Mouse (Mus musculus) neural tube, embryonic 15.5 days (tissue): ENCODE measurements around the gene Tmem189. TPM values are rescaled to one million over a fixed set of nuclear protein-coding genes. Genes with fewer than 3 reads are reported as not detected.
A peak's percentile ranks its signal among the peaks of the same experiment; 100 is the strongest.

Experiments used
- ATAC-seq: fragments of 200-750 bp; cut with Nextera tagmentation; 2 replicates; pipeline ENCODE4 v1.8.0; 2017; ENCODE audit warnings: mild to moderate bottlenecking, moderate TSS enrichment, moderate library complexity; ENCODE audit not compliant: low FRiP score
- H3K27ac ChIP-seq: fragments of 300-500 bp; sonication (generic); replicated peaks from 2 replicates; pipeline ENCODE4 v1.5.1; 2015; ENCODE audit warnings: mild to moderate bottlenecking, inconsistent platforms
- H3K27me3 ChIP-seq: fragments of 300-500 bp; sonication (generic); replicated peaks from 2 replicates; pipeline ENCODE4 v1.6.1; 2015; ENCODE audit warnings: inconsistent platforms
- H3K36me3 ChIP-seq: fragments of 300-500 bp; sonication (generic); 2 replicates; pipeline ENCODE4 v1.6.1; 2015; ENCODE audit warnings: inconsistent platforms
- H3K4me1 ChIP-seq: fragments of 300-500 bp; sonication (generic); 2 replicates; pipeline ENCODE4 v1.6.1; 2015; ENCODE audit warnings: inconsistent platforms
- H3K4me2 ChIP-seq: fragments of 300-500 bp; sonication (generic); 2 replicates; pipeline ENCODE4 v1.6.1; 2015; ENCODE audit warnings: inconsistent platforms, mild to moderate bottlenecking, moderate library complexity
- H3K4me3 ChIP-seq: fragments of 300-500 bp; sonication (generic); replicated peaks from 2 replicates; pipeline ENCODE4 v1.5.1; 2015; ENCODE audit warnings: mild to moderate bottlenecking, inconsistent platforms
- H3K9ac ChIP-seq: fragments of 300-500 bp; sonication (generic); replicated peaks from 2 replicates; pipeline ENCODE4 v1.6.1; 2015; ENCODE audit warnings: mild to moderate bottlenecking, inconsistent platforms
- H3K9me3 ChIP-seq: fragments of 300-500 bp; sonication (generic); replicated peaks from 2 replicates; pipeline ENCODE4 v1.6.1; 2016; ENCODE audit warnings: inconsistent platforms
- WGBS: fragments of 180-500 bp; shearing (Covaris S2); methylation state at CpG from one replicate; pipeline ENCODE4 v1.1.7; 2015; ENCODE audit warnings: mixed read lengths; 5-methylcytosine and 5-hydroxymethylcytosine counted together
- polyA plus RNA-seq: library from polyadenylated mRNA; unstranded; fragments of >200 nt; fragmentation: Nextera tagmentation; extraction: Ambion mirVana; gene quantifications from 2 replicates; pipeline ENCODE4 v1.2.1, GENCODE M21; 2015

The Tmem189 gene
- polyA plus RNA-seq, 1 experiment from 2014 or later, result 41.4 TPM

GRCm38 (mm10) chr2:167675120-167675909, 14.3 kb downstream of the Tmem189 start:
- H3K27me3 ChIP-seq, result no peaks in the 10 kb centered on the region
- ATAC-seq, result no peak
- 39% methylated on average over 14 of the region's 14 CpGs for WGBS
- no peaks in the 10 kb centered on the region for H3K9me3 ChIP-seq
- no peaks in the 10 kb centered on the region for H3K36me3 ChIP-seq
- no peak overlapping the region for H3K27ac ChIP-seq
- no peak overlapping the region for H3K4me2 ChIP-seq
- peaks cover 9% of the 10 kb centered on the region; the same call in 1 of the 2 replicates for H3K4me1 ChIP-seq
- H3K9ac ChIP-seq, result no peak overlapping the region
- no peak overlapping the region for H3K4me3 ChIP-seq

- Histone ChIP-seq H3K27me3 (no peaks in the 10 kb centered on the region), H3K4me3 (no peak overlapping the region), H3K27ac (no peak overlapping the region), H3K36me3 (no peaks in the 10 kb centered on the region), H3K9ac (no peak overlapping the region), H3K4me2 (peak overlapping the region; percentile 37; the same call in 1 of the 2 replicates), H3K9me3 (no peaks in the 10 kb centered on the region), H3K4me1 (peaks cover 5% of the 10 kb centered on the region; the same call in 1 of the 2 replicates)
- ATAC-seq, result no peak; the same call in 1 of the 2 replicates
- WGBS, result 24% methylated on average over 13 of the region's 13 CpGs
Observed at GRCm38 (mm10) chr2:167672212-167672685, 17.4 kb downstream of the Tmem189 start.

GRCm38 (mm10) chr2:167671101-167671633, 18.5 kb downstream of the Tmem189 start:
- Histone ChIP-seq H3K4me1 (peaks cover 5% of the 10 kb centered on the region; the same call in 1 of the 2 replicates), H3K4me2 (no peak overlapping the region), H3K27me3 (no peaks in the 10 kb centered on the region), H3K4me3 (no peak overlapping the region), H3K9me3 (no peaks in the 10 kb centered on the region), H3K27ac (no peak overlapping the region), H3K36me3 (no peaks in the 10 kb centered on the region), H3K9ac (no peak overlapping the region)
- ATAC-seq, result no peak
- 83% methylated on average over 5 of the region's 5 CpGs for WGBS

GRCm38 (mm10) chr2:167669398-167669797, 20.2 kb downstream of the Tmem189 start:
- Histone ChIP-seq H3K27me3 (0 out of 2 replicates have a peak, but pooled peaks cover 5% of the 10 kb centered on the region), H3K4me3 (no peak overlapping the region), H3K4me1 (peaks cover 5% of the 10 kb centered on the region; the same call in 1 of the 2 replicates), H3K36me3 (no peaks in the 10 kb centered on the region), H3K9ac (no peak overlapping the region), H3K27ac (no peak overlapping the region), H3K9me3 (no peaks in the 10 kb centered on the region), H3K4me2 (no peak overlapping the region)
- 83% methylated on average over 4 of the region's 4 CpGs for WGBS
- no peak for ATAC-seq

- H3K4me1 ChIP-seq, result peaks cover 5% of the 10 kb centered on the region; the same call in 1 of the 2 replicates
- no peaks in the 10 kb centered on the region for H3K9me3 ChIP-seq
- no peak overlapping the region for H3K4me2 ChIP-seq
- no peak overlapping the region for H3K9ac ChIP-seq
- WGBS, result 89% methylated on average over 5 of the region's 5 CpGs
- no peak overlapping the region for H3K4me3 ChIP-seq
- H3K27ac ChIP-seq, result no peak overlapping the region
- H3K36me3 ChIP-seq, result no peaks in the 10 kb centered on the region
- 0 out of 2 replicates have a peak, but pooled peaks cover 5% of the 10 kb centered on the region for H3K27me3 ChIP-seq
- ATAC-seq, result no peak
Observed at GRCm38 (mm10) chr2:167668426-167668825, 21.2 kb downstream of the Tmem189 start.

- H3K27ac ChIP-seq, result no peak overlapping the region
- no peak overlapping the region for H3K4me3 ChIP-seq
- no peak overlapping the region for H3K4me2 ChIP-seq
- no peaks in the 10 kb centered on the region for H3K36me3 ChIP-seq
- no peak overlapping the region for H3K9ac ChIP-seq
- 84% methylated on average over 18 of the region's 18 CpGs for WGBS
- ATAC-seq, result no peak
- peaks cover 6% of the 10 kb centered on the region for H3K4me1 ChIP-seq
- H3K27me3 ChIP-seq, result peaks cover 15% of the 10 kb centered on the region
- no peaks in the 10 kb centered on the region for H3K9me3 ChIP-seq
Observed at GRCm38 (mm10) chr2:167665972-167666713, 23.5 kb downstream of the Tmem189 start.

GRCm38 (mm10) chr2:167662713-167663112, 26.9 kb downstream of the Tmem189 start:
- 62% methylated on average over 6 of the region's 6 CpGs for WGBS

GRCm38 (mm10) chr2:167661270-167662203, 28.1 kb downstream of the Tmem189 start, which contains the start of gene Gm20431:
TSS of gene Gm20431 (minus strand) at chr2:167661496.
- Histone ChIP-seq H3K9ac (peak within 1 kb of the TSS; percentile 92), H3K4me1 (peaks cover 39% of the 10 kb centered on the region), H3K27ac (peak within 1 kb of the TSS; percentile 85), H3K36me3 (no peaks in the 10 kb centered on the region), H3K4me2 (peak within 1 kb of the TSS; percentile 98), H3K27me3 (peaks cover 15% of the 10 kb centered on the region), H3K9me3 (no peaks in the 10 kb centered on the region), H3K4me3 (peak within 1 kb of the TSS; percentile 63)
- peak; percentile 92 for ATAC-seq
- WGBS, result under 1% methylated on average over 109 of the region's 110 CpGs

More at GRCm38 (mm10) chr2:167662713-167663112, 26.9 kb downstream of the Tmem189 start:
- Histone ChIP-seq H3K9me3 (no peaks in the 10 kb centered on the region), H3K27me3 (peaks cover 15% of the 10 kb centered on the region), H3K27ac (no peak overlapping the region), H3K9ac (no peak overlapping the region), H3K36me3 (no peaks in the 10 kb centered on the region), H3K4me3 (0 out of 2 replicates have a peak overlapping the region, but pooled peaks have one; percentile 63), H3K4me2 (0 out of 2 replicates have a peak overlapping the region, but pooled peaks have one; percentile 98), H3K4me1 (peaks cover 35% of the 10 kb centered on the region)
- ATAC-seq, result no peak

GRCm38 (mm10) chr2:167660611-167660971, 29.0 kb downstream of the Tmem189 start:
- under 1% methylated on average over 12 of the region's 12 CpGs for WGBS
- Histone ChIP-seq H3K27ac (peak overlapping the region; percentile 28; the same call in 1 of the 2 replicates), H3K9me3 (no peaks in the 10 kb centered on the region), H3K9ac (peak overlapping the region; percentile 92), H3K4me2 (peak overlapping the region; percentile 98), H3K27me3 (peaks cover 15% of the 10 kb centered on the region), H3K4me3 (peak overlapping the region; percentile 63), H3K36me3 (no peaks in the 10 kb centered on the region), H3K4me1 (peaks cover 40% of the 10 kb centered on the region)
- ATAC-seq, result peak; percentile 3; the same call in 1 of the 2 replicates

- H3K4me2 ChIP-seq, result peak overlapping the region; percentile 98
- WGBS, result 23% methylated on average over 13 of the region's 13 CpGs
- H3K36me3 ChIP-seq, result no peaks in the 10 kb centered on the region
Observed at GRCm38 (mm10) chr2:167659847-167660610, 29.6 kb downstream of the Tmem189 start.

More at GRCm38 (mm10) chr2:167659847-167660610, 29.6 kb downstream of the Tmem189 start:
- H3K27ac ChIP-seq, result peak overlapping the region; percentile 28; the same call in 1 of the 2 replicates
- H3K9me3 ChIP-seq, result no peaks in the 10 kb centered on the region
- ATAC-seq, result no peak
- peaks cover 15% of the 10 kb centered on the region for H3K27me3 ChIP-seq
- peak overlapping the region; percentile 92 for H3K9ac ChIP-seq
- H3K4me3 ChIP-seq, result peak overlapping the region; percentile 63
- H3K4me1 ChIP-seq, result peaks cover 40% of the 10 kb centered on the region
